21 mouse cellular contexts compared by ENCODE assay signal in the genomic region with DNA sequence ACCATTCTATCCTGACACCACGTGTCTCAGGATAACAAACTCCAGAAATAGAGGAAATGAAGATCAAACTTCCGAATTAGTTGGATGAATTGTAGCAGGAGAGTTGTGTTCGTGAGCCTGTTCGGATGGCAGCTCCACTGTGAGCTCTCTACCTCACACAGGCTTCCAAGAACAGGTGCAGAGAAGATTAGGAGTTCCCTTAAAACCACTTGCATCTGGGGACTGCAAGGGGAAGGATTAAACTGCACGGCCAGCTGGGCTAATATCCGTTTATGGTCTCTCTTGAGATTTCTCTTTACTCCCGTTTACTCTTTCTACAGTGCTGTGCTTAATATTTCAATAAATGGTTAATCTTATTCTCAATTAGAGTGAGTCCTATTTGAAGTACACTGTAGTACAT. TPM values are rescaled to one million over a fixed set of nuclear protein-coding genes. Genes with fewer than 3 reads are reported as not detected.
"Had no signal": no experiment of that assay in that cellular context is flagged by ENCODE, and none has a peak within 500 bp of the region (broad histone marks: within the 10 kb centered on the region; RNA-seq: fewer than 3 reads in every experiment).

No protein-coding gene starts in this region.

- H3K9ac ChIP-seq: intestine, embryonic 15.5 days; kidney, embryonic 15.5 days; liver, embryonic 12.5 days; liver, embryonic 15.5 days; midbrain, embryonic 12.5 days; midbrain, embryonic 15.5 days; neural tube, embryonic 13.5 days; stomach, embryonic 15.5 days had no signal

- H3K27me3 ChIP-seq: intestine, embryonic 15.5 days; kidney, embryonic 15.5 days; liver, embryonic 12.5 days; liver, embryonic 15.5 days; midbrain, embryonic 12.5 days; midbrain, embryonic 15.5 days; neural tube, embryonic 13.5 days; stomach, embryonic 15.5 days had no signal

- ATAC-seq: intestine, embryonic 15.5 days; liver, embryonic 12.5 days; midbrain, embryonic 15.5 days had no signal

- H3K27ac ChIP-seq: intestine, embryonic 15.5 days; kidney, embryonic 15.5 days; liver, embryonic 12.5 days; liver, embryonic 15.5 days; midbrain, embryonic 12.5 days; midbrain, embryonic 15.5 days; neural tube, embryonic 13.5 days; stomach, embryonic 15.5 days had no signal

- H3K4me2 ChIP-seq: intestine, embryonic 15.5 days; kidney, embryonic 15.5 days; liver, embryonic 12.5 days; liver, embryonic 15.5 days; midbrain, embryonic 12.5 days; midbrain, embryonic 15.5 days; neural tube, embryonic 13.5 days; stomach, embryonic 15.5 days had no signal

- H3K4me1 ChIP-seq: intestine, embryonic 15.5 days; kidney, embryonic 15.5 days; liver, embryonic 12.5 days; liver, embryonic 15.5 days; midbrain, embryonic 12.5 days; midbrain, embryonic 15.5 days; neural tube, embryonic 13.5 days; stomach, embryonic 15.5 days had no signal

- H3K9me3 ChIP-seq: intestine, embryonic 15.5 days; kidney, embryonic 15.5 days; liver, embryonic 12.5 days; liver, embryonic 15.5 days; midbrain, embryonic 12.5 days; midbrain, embryonic 15.5 days; neural tube, embryonic 13.5 days; stomach, embryonic 15.5 days had no signal

- DNase-seq: kidney, adult 11 months; kidney, adult 8-10 months; kidney, postnatal 10 days; kidney, postnatal 36 days; layer of hippocampus, postnatal 36 days; liver; lung, adult 2 months; lung, postnatal 14 days; lung, postnatal 4 days; right cerebral cortex, postnatal 25 days; spleen, adult 18-20 months; thymus, postnatal 25 days had no signal

- H3K36me3 ChIP-seq: intestine, embryonic 15.5 days; kidney, embryonic 15.5 days; liver, embryonic 12.5 days; liver, embryonic 15.5 days; midbrain, embryonic 12.5 days; midbrain, embryonic 15.5 days; neural tube, embryonic 13.5 days; stomach, embryonic 15.5 days had no signal

- H3K4me3 ChIP-seq: intestine, embryonic 15.5 days; kidney, embryonic 15.5 days; liver, embryonic 12.5 days; liver, embryonic 15.5 days; midbrain, embryonic 12.5 days; midbrain, embryonic 15.5 days; myocyte; neural tube, embryonic 13.5 days; stomach, embryonic 15.5 days had no signal

RNA-seq across cellular contexts. Expression of a gene that starts 54.8 kb away (rescaled TPM):
- polyA plus RNA-seq: myocyte had no signal
